Mouse (Mus musculus) heart, embryonic 13.5 days (tissue): ENCODE results near the gene Smad3. TPM values are rescaled to one million over a fixed set of nuclear protein-coding genes. Genes with fewer than 3 reads are reported as not detected.
A peak's percentile ranks its signal among the peaks of the same experiment; 100 is the strongest.

Experiments
- ATAC-seq: fragments of 200-750 bp; cut with Nextera tagmentation; 2 replicates; pipeline ENCODE4 v1.8.0; 2017; ENCODE audit warnings: moderate TSS enrichment; ENCODE audit not compliant: insufficient number of reproducible peaks, low FRiP score, low TSS enrichment; ENCODE audit errors: extremely low read depth
- H3K27ac ChIP-seq: fragments of 300-500 bp; sonication (generic); replicated peaks from 2 replicates; pipeline ENCODE4 v1.5.1; 2015; ENCODE audit warnings: moderate library complexity, mild to moderate bottlenecking, inconsistent platforms
- H3K27me3 ChIP-seq: fragments of 300-500 bp; sonication (generic); replicated peaks from 2 replicates; pipeline ENCODE4 v1.6.1; 2015; ENCODE audit warnings: mild to moderate bottlenecking, inconsistent platforms
- H3K36me3 ChIP-seq: fragments of 300-500 bp; sonication (generic); 2 replicates; pipeline ENCODE4 v1.6.1; 2015; ENCODE audit warnings: mild to moderate bottlenecking, inconsistent platforms
- H3K4me1 ChIP-seq: fragments of 300-500 bp; sonication (generic); 2 replicates; pipeline ENCODE4 v1.6.1; 2015; ENCODE audit warnings: inconsistent platforms
- H3K4me2 ChIP-seq: fragments of 300-500 bp; sonication (generic); 2 replicates; pipeline ENCODE4 v1.6.1; 2015; ENCODE audit warnings: inconsistent platforms, mild to moderate bottlenecking, moderate library complexity
- H3K4me3 ChIP-seq: fragments of 300-500 bp; sonication (generic); 2 replicates; pipeline ENCODE4 v1.5.1; 2015; ENCODE audit warnings: moderate library complexity, mild to moderate bottlenecking, inconsistent platforms
- H3K9ac ChIP-seq: fragments of 300-500 bp; sonication (generic); 2 replicates; pipeline ENCODE4 v1.6.1; 2015; ENCODE audit warnings: inconsistent platforms, mild to moderate bottlenecking, moderate library complexity
- H3K9me3 ChIP-seq: fragments of 300-500 bp; sonication (generic); 2 replicates; pipeline ENCODE4 v1.6.1; 2016; ENCODE audit warnings: inconsistent platforms
- WGBS: fragments of 180-500 bp; shearing (Covaris S2); methylation state at CpG from one replicate; pipeline ENCODE4 v1.1.7; 2015; ENCODE audit warnings: mixed read lengths; 5-methylcytosine and 5-hydroxymethylcytosine counted together
- polyA plus RNA-seq: library from polyadenylated mRNA; unstranded; fragments of >200 nt; fragmentation: Nextera tagmentation; extraction: Ambion mirVana; gene quantifications from 2 replicates; pipeline ENCODE4 v1.2.1, GENCODE M21; 2015

The Smad3 gene
- polyA plus RNA-seq, 1 experiment from 2014 or later = 11.3 TPM

GRCm38 (mm10) chr9:63717474-63718005 is 40.3 kb downstream of the Smad3 start:
- H3K4me3 ChIP-seq = no peak overlapping the region
- H3K9ac ChIP-seq = peak overlapping the region; percentile 3; the same call in 1 of the 2 replicates
- no peaks in the 10 kb centered on the region for H3K27me3 ChIP-seq
- WGBS = 16% methylated on average over 3 of the region's 3 CpGs
- peak overlapping the region; percentile 86 for H3K27ac ChIP-seq
- H3K4me2 ChIP-seq = no peak overlapping the region
- peaks cover 98% of the 10 kb centered on the region for H3K4me1 ChIP-seq
- H3K9me3 ChIP-seq = no peaks in the 10 kb centered on the region
- ATAC-seq = no peak
- H3K36me3 ChIP-seq = no peaks in the 10 kb centered on the region

- Histone ChIP-seq H3K4me3 (0 out of 2 replicates have a peak overlapping the region, but pooled peaks have one; percentile 1), H3K4me2 (peak overlapping the region; percentile 58), H3K27me3 (no peaks in the 10 kb centered on the region), H3K27ac (peak overlapping the region; percentile 86), H3K9ac (peak overlapping the region; percentile 50), H3K4me1 (peaks cover 98% of the 10 kb centered on the region), H3K36me3 (no peaks in the 10 kb centered on the region), H3K9me3 (no peaks in the 10 kb centered on the region)
- ATAC-seq = peak; percentile 30; the same call in 1 of the 2 replicates
- 21% methylated on average over 18 of the region's 18 CpGs for WGBS
Observed at GRCm38 (mm10) chr9:63716150-63717138, 41.4 kb downstream of the Smad3 start.

GRCm38 (mm10) chr9:63714572-63714971 is 43.2 kb downstream of the Smad3 start:
- Histone ChIP-seq H3K36me3 (peaks cover 4% of the 10 kb centered on the region), H3K9me3 (no peaks in the 10 kb centered on the region), H3K27me3 (no peaks in the 10 kb centered on the region), H3K4me1 (peaks cover 91% of the 10 kb centered on the region), H3K9ac (no peak overlapping the region), H3K4me2 (no peak overlapping the region), H3K27ac (peak overlapping the region; percentile 86; the same call in 1 of the 2 replicates), H3K4me3 (no peak overlapping the region)
- WGBS = 71% methylated on average over 6 of the region's 6 CpGs
- ATAC-seq = no peak

DNA sequence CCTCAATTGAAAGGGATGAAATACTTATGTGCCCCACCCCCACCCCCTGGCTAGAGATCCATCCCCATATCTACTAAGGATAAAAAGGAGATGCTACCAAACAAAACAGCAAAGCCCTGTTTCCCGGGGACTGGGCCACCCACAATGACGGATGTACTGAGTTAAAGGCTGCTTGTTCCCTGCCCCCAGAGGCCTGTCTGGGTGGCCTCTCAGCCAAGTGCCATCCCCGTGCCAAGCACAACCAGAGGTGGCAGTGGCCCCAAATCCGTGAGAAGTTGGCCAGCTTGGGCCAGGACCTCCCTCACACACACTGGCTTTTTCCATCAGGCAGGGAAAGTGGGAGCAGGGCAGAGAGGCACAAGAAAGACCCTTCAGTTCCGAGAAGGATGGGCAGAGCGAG is 45.0 kb downstream of the Smad3 start:
- Histone ChIP-seq H3K36me3 (peaks cover 10% of the 10 kb centered on the region), H3K27ac (0 out of 2 replicates have a peak overlapping the region, but pooled peaks have one; percentile 13), H3K27me3 (no peaks in the 10 kb centered on the region), H3K4me1 (peaks cover 81% of the 10 kb centered on the region), H3K4me2 (no peak overlapping the region), H3K9ac (no peak overlapping the region), H3K9me3 (peaks cover 3% of the 10 kb centered on the region; the same call in 1 of the 2 replicates), H3K4me3 (no peak overlapping the region)
- no peak for ATAC-seq
- 52% methylated on average over 6 of the region's 6 CpGs for WGBS

DNA sequence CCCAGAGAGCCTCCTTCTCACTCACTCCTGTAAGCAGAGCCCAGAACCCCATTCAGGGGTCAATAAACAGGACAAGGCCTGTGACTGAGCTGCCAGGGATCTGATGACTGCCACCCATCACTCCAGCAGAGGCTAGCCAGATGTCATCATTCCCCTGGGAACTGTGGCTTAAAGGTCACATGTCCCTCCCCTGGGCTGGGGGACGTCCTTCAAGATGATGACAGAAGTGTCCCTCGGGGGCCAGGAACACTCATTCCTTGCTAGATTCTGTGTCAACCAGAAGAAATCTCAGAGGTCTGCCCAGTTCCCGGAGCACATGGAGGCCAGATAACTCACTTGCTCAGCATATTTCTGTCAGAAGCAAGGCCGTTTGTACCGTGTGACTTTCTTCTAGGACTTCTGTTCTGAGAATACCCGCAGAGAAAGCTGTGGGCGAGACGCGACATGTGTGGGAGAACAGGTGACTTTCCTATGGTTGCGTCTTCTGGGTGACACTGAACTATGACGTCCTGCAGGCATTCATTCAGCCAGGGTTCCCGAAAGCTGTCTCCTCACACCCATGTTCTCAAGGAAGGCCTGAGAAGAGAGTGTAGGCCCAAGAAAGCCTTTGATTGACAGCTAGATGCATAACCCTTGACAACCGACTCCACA is 46.1 kb downstream of the Smad3 start:
- Histone ChIP-seq H3K27me3 (no peaks in the 10 kb centered on the region), H3K9me3 (peaks cover 3% of the 10 kb centered on the region; the same call in 1 of the 2 replicates), H3K4me3 (no peak overlapping the region), H3K4me1 (peaks cover 81% of the 10 kb centered on the region), H3K9ac (peak overlapping the region; percentile 42; the same call in 1 of the 2 replicates), H3K36me3 (peaks cover 10% of the 10 kb centered on the region), H3K4me2 (no peak overlapping the region), H3K27ac (peak overlapping the region; percentile 48)
- 51% methylated on average over 13 of the region's 13 CpGs for WGBS
- no peak for ATAC-seq

GRCm38 (mm10) chr9:63709857-63710256 is 47.9 kb downstream of the Smad3 start:
- Histone ChIP-seq H3K27me3 (no peaks in the 10 kb centered on the region), H3K9ac (no peak overlapping the region), H3K36me3 (peaks cover 10% of the 10 kb centered on the region), H3K27ac (no peak overlapping the region), H3K4me2 (no peak overlapping the region), H3K4me3 (no peak overlapping the region), H3K9me3 (peaks cover 3% of the 10 kb centered on the region; the same call in 1 of the 2 replicates), H3K4me1 (peaks cover 81% of the 10 kb centered on the region)
- ATAC-seq = no peak
- 88% methylated on average over 5 of the region's 5 CpGs for WGBS

DNA sequence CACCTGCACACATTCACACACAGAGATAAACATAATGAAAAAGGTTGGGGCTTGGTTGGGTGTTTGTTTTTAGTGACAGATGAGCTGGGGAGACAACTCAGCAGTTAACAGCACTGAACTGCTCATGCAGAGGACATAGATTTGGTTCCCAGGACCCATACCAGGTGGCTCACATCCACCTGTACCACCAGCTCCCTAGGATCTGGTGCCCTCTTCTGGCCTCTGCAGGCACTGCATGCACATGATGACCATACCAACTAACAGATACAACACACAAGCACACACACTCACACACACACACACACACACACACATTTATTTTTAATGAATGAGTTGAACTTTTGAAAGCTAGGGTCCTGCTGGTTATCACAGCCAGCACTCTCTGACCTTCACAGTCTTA is 48.5 kb downstream of the Smad3 start:
- Histone ChIP-seq H3K4me1 (peaks cover 82% of the 10 kb centered on the region), H3K9me3 (peaks cover 3% of the 10 kb centered on the region; the same call in 1 of the 2 replicates), H3K4me3 (no peak overlapping the region), H3K9ac (no peak overlapping the region), H3K27ac (no peak overlapping the region), H3K27me3 (no peaks in the 10 kb centered on the region), H3K36me3 (peaks cover 10% of the 10 kb centered on the region), H3K4me2 (no peak overlapping the region)
- ATAC-seq = no peak

DNA sequence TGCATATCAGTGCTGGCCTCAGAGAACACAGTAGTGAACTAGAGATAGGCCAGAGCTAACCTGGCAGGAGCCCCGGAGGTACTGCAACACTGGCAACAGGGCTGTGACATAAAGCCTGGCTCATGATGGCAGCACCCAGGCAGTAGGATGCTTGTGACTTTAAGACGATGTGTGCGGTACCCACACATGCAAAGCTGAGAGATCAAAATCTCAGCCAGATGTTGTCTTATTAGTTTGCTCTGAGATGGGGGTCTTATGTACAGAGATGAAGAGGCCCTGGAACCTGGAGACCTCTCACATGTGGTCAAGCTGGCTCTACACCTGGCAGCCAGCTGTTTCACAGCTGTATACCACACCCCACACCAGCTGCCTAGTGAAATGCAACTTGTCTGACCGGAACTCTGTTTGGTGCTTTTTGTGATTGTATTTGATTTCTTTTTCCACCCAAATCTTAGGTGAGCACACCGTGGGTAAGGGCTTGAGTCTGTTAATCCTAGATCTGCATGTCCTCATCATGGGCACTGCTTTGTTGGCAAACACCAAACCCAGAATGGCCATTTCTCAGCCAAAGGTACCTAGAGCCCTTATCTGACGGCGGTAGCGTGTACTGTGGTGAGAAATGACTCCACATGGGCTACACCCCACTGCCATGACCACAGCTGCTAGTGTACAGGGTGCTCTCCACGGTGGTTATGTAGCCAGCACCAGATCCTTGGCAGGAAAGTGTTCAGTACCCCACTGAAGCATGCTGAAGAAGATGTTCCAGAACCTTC is 49.8 kb downstream of the Smad3 start:
- Histone ChIP-seq H3K27me3 (no peaks in the 10 kb centered on the region), H3K9ac (no peak overlapping the region), H3K36me3 (peaks cover 10% of the 10 kb centered on the region), H3K9me3 (peaks cover 3% of the 10 kb centered on the region; the same call in 1 of the 2 replicates), H3K4me3 (no peak overlapping the region), H3K4me1 (peaks cover 81% of the 10 kb centered on the region), H3K27ac (0 out of 2 replicates have a peak overlapping the region, but pooled peaks have one; percentile 78), H3K4me2 (no peak overlapping the region)
- ATAC-seq = no peak
- 84% methylated on average over 9 of the region's 9 CpGs for WGBS

DNA sequence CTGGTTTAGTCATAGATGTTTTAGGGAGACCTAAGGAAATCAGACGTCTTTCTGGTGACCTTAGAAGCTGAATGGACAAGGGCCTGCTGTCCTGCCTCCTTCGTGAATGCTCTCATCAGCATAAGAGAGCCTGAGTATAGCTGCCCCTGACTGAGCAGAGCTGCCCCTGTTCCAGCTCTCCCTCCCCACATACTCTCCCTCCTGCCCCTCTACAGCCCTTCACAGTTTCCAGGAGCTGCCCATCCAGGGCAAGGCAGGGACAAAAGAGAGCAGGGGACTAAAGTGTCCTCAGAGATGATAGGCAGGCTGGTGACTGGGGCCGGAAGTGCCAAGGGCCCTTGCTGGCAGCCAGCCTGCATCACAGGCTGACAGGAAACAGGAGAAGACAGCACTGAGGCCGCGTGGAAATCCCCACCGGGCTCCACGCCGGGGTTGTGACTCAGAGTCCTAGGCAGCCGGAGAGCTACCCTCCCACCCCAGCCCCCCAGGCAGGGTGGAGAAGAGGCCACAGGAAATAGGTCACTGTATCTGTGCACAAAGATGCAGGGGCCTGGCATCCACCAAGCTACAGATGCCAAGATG is 51.6 kb downstream of the Smad3 start:
- ATAC-seq = no peak
- peaks cover 81% of the 10 kb centered on the region for H3K4me1 ChIP-seq
- no peak overlapping the region for H3K4me3 ChIP-seq
- H3K27ac ChIP-seq = peak overlapping the region; percentile 78
- peak overlapping the region; percentile 11 for H3K9ac ChIP-seq
- H3K36me3 ChIP-seq = peaks cover 10% of the 10 kb centered on the region
- H3K27me3 ChIP-seq = no peaks in the 10 kb centered on the region
- peaks cover 3% of the 10 kb centered on the region; the same call in 1 of the 2 replicates for H3K9me3 ChIP-seq
- peak overlapping the region; percentile 31 for H3K4me2 ChIP-seq
- 6% methylated on average over 9 of the region's 9 CpGs for WGBS

DNA sequence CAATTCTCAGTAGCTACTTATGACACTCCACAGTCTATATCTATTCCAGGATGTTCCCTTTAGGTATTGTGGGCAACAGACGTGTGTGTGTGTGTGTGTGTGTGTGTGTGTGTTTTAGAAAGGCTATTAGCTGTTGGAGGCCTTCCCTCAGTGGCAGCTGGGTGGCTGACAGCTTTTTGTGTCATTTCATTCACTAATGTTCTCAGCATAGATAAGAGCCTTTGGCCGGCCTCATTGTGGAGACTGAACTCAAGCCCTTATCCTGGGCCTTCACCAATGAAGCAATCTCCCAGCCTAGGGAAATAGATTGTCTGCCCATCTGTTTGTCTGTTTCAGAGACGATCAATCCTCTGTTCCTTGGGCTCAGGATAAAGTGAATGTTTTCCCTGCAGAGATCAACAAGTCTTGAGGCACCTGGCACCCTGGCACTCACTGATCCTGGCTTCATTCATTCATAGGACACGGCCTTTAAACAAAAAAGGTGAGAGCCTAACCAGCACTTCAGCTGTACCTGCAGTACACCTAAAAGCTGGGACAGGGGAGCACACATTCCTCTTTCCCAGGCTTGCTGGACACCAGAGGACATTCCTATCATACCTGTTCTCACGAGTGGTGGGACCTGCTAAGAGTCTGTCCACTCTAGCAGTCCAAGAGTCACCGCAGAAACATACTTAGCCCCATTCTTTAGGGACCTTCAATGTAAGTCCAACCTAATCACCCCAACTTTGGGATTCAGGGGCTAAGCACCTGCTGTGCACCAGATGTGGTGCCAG is 52.6 kb downstream of the Smad3 start:
- H3K4me2 ChIP-seq = 0 out of 2 replicates have a peak overlapping the region, but pooled peaks have one; percentile 2
- ATAC-seq = no peak
- no peak overlapping the region for H3K4me3 ChIP-seq
- H3K27me3 ChIP-seq = no peaks in the 10 kb centered on the region
- WGBS = 35% methylated on average over 6 of the region's 6 CpGs
- H3K9me3 ChIP-seq = peaks cover 3% of the 10 kb centered on the region; the same call in 1 of the 2 replicates
- H3K36me3 ChIP-seq = peaks cover 10% of the 10 kb centered on the region
- peaks cover 78% of the 10 kb centered on the region for H3K4me1 ChIP-seq
- H3K27ac ChIP-seq = peak overlapping the region; percentile 78
- H3K9ac ChIP-seq = peak overlapping the region; percentile 37; the same call in 1 of the 2 replicates
